Mouse (Mus musculus) forebrain, embryonic 16.5 days (tissue): ENCODE results near the gene Scgb1c1. TPM values are rescaled to one million over a fixed set of nuclear protein-coding genes. Genes with fewer than 3 reads are reported as not detected.

Source experiments
- ATAC-seq: fragments of 200-750 bp; cut with Nextera tagmentation; 2 replicates; pipeline ENCODE4 v1.8.0; 2017; ENCODE audit warnings: mild to moderate bottlenecking, moderate library complexity
- H3K27ac ChIP-seq: fragments of 300-500 bp; sonication (generic); 2 replicates; pipeline ENCODE4 v1.5.1; 2014; ENCODE audit warnings: low read length, control low read depth
- H3K27me3 ChIP-seq: fragments of 300-500 bp; sonication (generic); replicated peaks from 2 replicates; pipeline ENCODE4 v1.6.1; 2014; ENCODE audit warnings: low read length; ENCODE audit not compliant: control insufficient read depth, insufficient read depth
- H3K36me3 ChIP-seq: fragments of 300-500 bp; sonication (generic); 2 replicates; pipeline ENCODE4 v1.6.1; 2014; ENCODE audit not compliant: control insufficient read depth, insufficient read depth
- H3K4me1 ChIP-seq: fragments of 300-500 bp; sonication (generic); replicated peaks from 2 replicates; pipeline ENCODE4 v1.6.1; 2014; ENCODE audit warnings: low read length; ENCODE audit not compliant: control insufficient read depth, insufficient read depth
- H3K4me2 ChIP-seq: fragments of 300-500 bp; sonication (generic); 2 replicates; pipeline ENCODE4 v1.6.1; 2014; ENCODE audit warnings: mild to moderate bottlenecking, low read length, control low read depth
- H3K4me3 ChIP-seq: fragments of 300-500 bp; sonication (generic); replicated peaks from 2 replicates; pipeline ENCODE4 v1.5.1; 2014; ENCODE audit warnings: mild to moderate bottlenecking, low read length, control low read depth
- H3K9ac ChIP-seq: fragments of 300-500 bp; sonication (generic); replicated peaks from 2 replicates; pipeline ENCODE4 v1.6.1; 2014; ENCODE audit warnings: low read depth, low read length, control low read depth
- H3K9me3 ChIP-seq: fragments of 300-500 bp; sonication (generic); 2 replicates; pipeline ENCODE4 v1.6.1; 2016; ENCODE audit warnings: low read length; ENCODE audit not compliant: control insufficient read depth
- WGBS: fragments of 180-500 bp; shearing (Covaris S2); extraction: QIAGEN DNeasy Blood & Tissue Kit; methylation state at CpG from one replicate; pipeline ENCODE4 v1.1.7; 2014; 5-methylcytosine and 5-hydroxymethylcytosine counted together
- polyA plus RNA-seq: library from polyadenylated mRNA; unstranded; fragments of >200 nt; fragmentation: Nextera tagmentation; extraction: Ambion mirVana; gene quantifications from 2 replicates; pipeline ENCODE4 v1.2.1, GENCODE M21; 2015

Gene Scgb1c1
- polyA plus RNA-seq, 1 experiment from 2014 or later = not detected

GRCm38 (mm10) chr7:140859997-140860396 lies 14.7 kb downstream of the Scgb1c1 start:
- peaks cover 28% of the 10 kb centered on the region for H3K4me1 ChIP-seq
- 82% methylated on average over 6 of the region's 6 CpGs for whole genome bisulfite sequencing
- ATAC-seq = no peak
- H3K9ac ChIP-seq = no peak overlapping the region
- no peak overlapping the region for H3K27ac ChIP-seq
- no peak overlapping the region for H3K4me3 ChIP-seq
- no peaks in the 10 kb centered on the region for H3K27me3 ChIP-seq
- no peaks in the 10 kb centered on the region for H3K9me3 ChIP-seq
- peaks cover 27% of the 10 kb centered on the region for H3K36me3 ChIP-seq
- H3K4me2 ChIP-seq = no peak overlapping the region

DNA sequence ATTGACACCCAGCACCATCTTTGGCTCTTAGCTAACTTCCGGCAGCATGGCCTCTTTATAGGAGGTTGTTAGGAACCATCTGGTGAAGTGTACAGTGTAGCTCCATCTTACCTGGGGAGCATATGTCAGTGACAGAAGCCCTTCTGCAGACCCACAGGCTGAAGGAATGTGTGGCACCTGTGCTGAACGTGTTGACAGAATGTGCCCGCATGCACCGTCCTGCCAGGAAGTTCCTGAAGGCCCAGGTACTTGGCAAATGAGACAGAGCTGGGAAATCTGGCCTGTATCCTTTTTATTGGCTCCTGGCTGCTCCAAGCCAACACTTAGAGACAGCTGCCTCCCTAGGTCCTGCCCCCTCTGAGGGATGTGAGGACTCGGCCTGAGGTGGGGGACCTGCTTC lies 15.4 kb downstream of the Scgb1c1 start:
- Histone ChIP-seq H3K4me1 (peaks cover 21% of the 10 kb centered on the region), H3K9ac (no peak overlapping the region), H3K9me3 (no peaks in the 10 kb centered on the region), H3K27me3 (no peaks in the 10 kb centered on the region), H3K4me3 (no peak overlapping the region), H3K27ac (no peak overlapping the region), H3K36me3 (peaks cover 27% of the 10 kb centered on the region), H3K4me2 (no peak overlapping the region)
- no peak for ATAC-seq
- WGBS = 85% methylated on average over 5 of the region's 5 CpGs

GRCm38 (mm10) chr7:140864761-140865160 lies 19.4 kb downstream of the Scgb1c1 start:
- H3K9me3 ChIP-seq = no peaks in the 10 kb centered on the region
- no peaks in the 10 kb centered on the region; the same call in 1 of the 2 replicates for H3K4me1 ChIP-seq
- no peak overlapping the region for H3K4me2 ChIP-seq
- ATAC-seq = no peak
- no peak overlapping the region for H3K27ac ChIP-seq
- peaks cover 24% of the 10 kb centered on the region for H3K36me3 ChIP-seq
- H3K9ac ChIP-seq = no peak overlapping the region
- 88% methylated on average over 12 of the region's 12 CpGs for WGBS
- no peaks in the 10 kb centered on the region for H3K27me3 ChIP-seq
- H3K4me3 ChIP-seq = no peak overlapping the region

DNA sequence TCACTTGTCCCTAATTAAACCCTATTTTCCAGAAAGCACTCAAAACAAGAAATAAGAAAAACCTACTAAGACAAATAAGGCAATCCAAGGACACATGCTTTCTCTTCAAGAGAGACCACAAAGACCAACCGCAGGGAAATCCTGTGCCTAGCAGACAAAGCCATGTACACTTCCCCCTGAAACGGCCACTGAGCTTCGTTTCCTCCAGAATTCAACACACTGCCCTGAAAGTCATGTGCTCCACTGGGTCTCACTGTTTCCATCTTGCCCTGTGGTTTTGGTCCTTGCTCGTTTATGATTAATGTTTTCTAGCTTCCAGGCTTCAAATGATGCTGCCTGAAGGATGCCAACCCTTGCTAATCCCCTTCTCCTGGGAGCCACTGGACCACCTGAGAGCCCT lies 28.9 kb downstream of the Scgb1c1 start:
- 92% methylated on average over 4 of the region's 4 CpGs for WGBS
- Histone ChIP-seq H3K4me2 (no peak overlapping the region), H3K4me1 (no peaks in the 10 kb centered on the region), H3K27ac (no peak overlapping the region), H3K9me3 (no peaks in the 10 kb centered on the region), H3K9ac (no peak overlapping the region), H3K36me3 (peaks cover 2% of the 10 kb centered on the region; the same call in 1 of the 2 replicates), H3K27me3 (no peaks in the 10 kb centered on the region), H3K4me3 (no peak overlapping the region)
- no peak for ATAC-seq

DNA sequence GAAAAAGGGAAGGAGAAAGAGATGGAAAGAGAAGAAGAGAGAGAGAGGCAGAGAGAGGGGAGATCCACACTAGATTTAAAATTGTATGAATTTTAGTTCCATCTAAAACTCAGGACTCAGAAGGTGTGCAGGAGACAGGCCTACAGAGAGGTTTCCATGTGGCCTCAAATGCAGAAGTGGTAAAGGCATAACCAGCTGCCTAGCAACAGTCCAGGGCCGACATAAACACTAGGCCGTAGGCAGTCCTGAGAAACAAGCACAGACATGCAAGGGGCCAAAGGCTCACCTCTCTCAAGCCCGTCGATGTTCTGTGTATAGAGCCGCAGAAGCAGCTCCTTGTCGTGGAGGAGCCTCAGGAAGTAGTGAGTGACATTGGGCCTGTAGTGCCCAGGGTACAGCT lies 32.0 kb downstream of the Scgb1c1 start:
- Histone ChIP-seq H3K4me3 (no peak overlapping the region), H3K4me2 (no peak overlapping the region), H3K27me3 (no peaks in the 10 kb centered on the region), H3K4me1 (peaks cover 4% of the 10 kb centered on the region), H3K9me3 (no peaks in the 10 kb centered on the region), H3K27ac (no peak overlapping the region), H3K9ac (no peak overlapping the region), H3K36me3 (peaks cover 2% of the 10 kb centered on the region; the same call in 1 of the 2 replicates)
- WGBS = 93% methylated on average over 6 of the region's 6 CpGs
- no peak for ATAC-seq

- H3K36me3 ChIP-seq = peaks cover 2% of the 10 kb centered on the region; the same call in 1 of the 2 replicates
- ATAC-seq = no peak
- 86% methylated on average over 7 of the region's 7 CpGs for WGBS
These were observed 34.0 kb downstream of the Scgb1c1 start for GRCm38 (mm10) chr7:140879355-140879754.

GRCm38 (mm10) chr7:140880419-140880818 lies 35.1 kb downstream of the Scgb1c1 start:
- H3K4me1 ChIP-seq = peaks cover 9% of the 10 kb centered on the region
- WGBS = 85% methylated on average over 3 of the region's 3 CpGs
- H3K9me3 ChIP-seq = no peaks in the 10 kb centered on the region
- H3K4me3 ChIP-seq = no peak overlapping the region
- H3K36me3 ChIP-seq = peaks cover 2% of the 10 kb centered on the region; the same call in 1 of the 2 replicates
- no peak overlapping the region for H3K9ac ChIP-seq
- H3K4me2 ChIP-seq = no peak overlapping the region
- H3K27ac ChIP-seq = no peak overlapping the region
- no peaks in the 10 kb centered on the region for H3K27me3 ChIP-seq
- ATAC-seq = no peak

More at GRCm38 (mm10) chr7:140879355-140879754, 34.0 kb downstream of the Scgb1c1 start:
- H3K9me3 ChIP-seq = no peaks in the 10 kb centered on the region
- peaks cover 9% of the 10 kb centered on the region for H3K4me1 ChIP-seq
- no peak overlapping the region for H3K27ac ChIP-seq
- no peak overlapping the region for H3K9ac ChIP-seq
- no peaks in the 10 kb centered on the region for H3K27me3 ChIP-seq
- no peak overlapping the region for H3K4me3 ChIP-seq
- H3K4me2 ChIP-seq = no peak overlapping the region

- Histone ChIP-seq H3K36me3 (peaks cover 2% of the 10 kb centered on the region; the same call in 1 of the 2 replicates), H3K27me3 (no peaks in the 10 kb centered on the region), H3K9ac (peak overlapping the region; percentile 68), H3K4me1 (peaks cover 9% of the 10 kb centered on the region), H3K27ac (no peak overlapping the region), H3K4me2 (peak overlapping the region; percentile 78), H3K9me3 (no peaks in the 10 kb centered on the region), H3K4me3 (peak overlapping the region; percentile 59)
- WGBS = 20% methylated on average over 8 of the region's 8 CpGs
- no peak for ATAC-seq
These were observed 35.6 kb downstream of the Scgb1c1 start for GRCm38 (mm10) chr7:140880865-140881515.

- peak within 1 kb of the TSS; percentile 87 for H3K27ac ChIP-seq
- peaks cover 8% of the 10 kb centered on the region for H3K36me3 ChIP-seq
- H3K27me3 ChIP-seq = no peaks in the 10 kb centered on the region
- peak; percentile 99 for ATAC-seq
- peak within 1 kb of the TSS; percentile 59 for H3K4me3 ChIP-seq
- peak within 1 kb of the TSS; percentile 68 for H3K9ac ChIP-seq
- H3K9me3 ChIP-seq = no peaks in the 10 kb centered on the region
- H3K4me2 ChIP-seq = peak within 1 kb of the TSS; percentile 78
- H3K4me1 ChIP-seq = peaks cover 9% of the 10 kb centered on the region
- WGBS = under 1% methylated on average over 59 of the region's 59 CpGs
These were observed 36.5 kb downstream of the Scgb1c1 start, which contains the start of the genes Psmd13 and Sirt3 for GRCm38 (mm10) chr7:140881696-140882468. Gene Psmd13 (plus strand): TSS chr7:140881968. Gene Sirt3 (minus strand): TSS chr7:140882309.
